Mouse (Mus musculus) limb, embryonic 14.5 days (tissue): ENCODE results near the gene Gm6525. TPM values are rescaled to one million over a fixed set of nuclear protein-coding genes. Genes with fewer than 3 reads are reported as not detected.

ENCODE experiments used
- ATAC-seq: fragments of 200-750 bp; cut with Nextera tagmentation; 2 replicates; pipeline ENCODE4 v1.8.0; 2017; ENCODE audit warnings: low read depth, moderate number of reproducible peaks, moderate TSS enrichment; ENCODE audit not compliant: low FRiP score
- DNase-seq: peaks from one replicate; pipeline ENCODE4 v3.0.0-alpha.2; 2015; ENCODE audit warnings: low spot score
- H3K27ac ChIP-seq: fragments of 300-500 bp; sonication (generic); replicated peaks from 2 replicates; pipeline ENCODE4 v1.5.1; 2014; ENCODE audit warnings: low read depth, mild to moderate bottlenecking, low read length, moderate library complexity, mixed read lengths
- H3K27me3 ChIP-seq: fragments of 300-500 bp; sonication (generic); 2 replicates; pipeline ENCODE4 v1.6.1; 2014; ENCODE audit warnings: low read length, mixed read lengths; ENCODE audit not compliant: control insufficient read depth, insufficient read depth
- H3K36me3 ChIP-seq: fragments of 300-500 bp; sonication (generic); 2 replicates; pipeline ENCODE4 v1.6.1; 2014; ENCODE audit warnings: mild to moderate bottlenecking, low read length, moderate library complexity, mixed read lengths; ENCODE audit not compliant: control insufficient read depth, insufficient read depth
- H3K4me1 ChIP-seq: fragments of 300-500 bp; sonication (generic); 2 replicates; pipeline ENCODE4 v1.6.1; 2014; ENCODE audit warnings: antibody characterized with exemption, low read length, mixed read lengths; ENCODE audit not compliant: control insufficient read depth, insufficient read depth
- H3K4me2 ChIP-seq: fragments of 300-500 bp; sonication (generic); replicated peaks from 2 replicates; pipeline ENCODE4 v1.6.1; 2014; ENCODE audit warnings: low read depth, mild to moderate bottlenecking, low read length, moderate library complexity; ENCODE audit not compliant: severe bottlenecking
- H3K4me3 ChIP-seq: fragments of 300-500 bp; sonication (generic); replicated peaks from 2 replicates; pipeline ENCODE4 v1.5.1; 2014; ENCODE audit warnings: low read length
- H3K9ac ChIP-seq: fragments of 300-500 bp; sonication (generic); 2 replicates; pipeline ENCODE4 v1.6.1; 2014; ENCODE audit warnings: mild to moderate bottlenecking, low read depth, low read length, moderate library complexity; ENCODE audit not compliant: severe bottlenecking
- H3K9me3 ChIP-seq: fragments of 300-500 bp; sonication (generic); 2 replicates; pipeline ENCODE4 v1.6.1; 2016; ENCODE audit warnings: low read length; ENCODE audit not compliant: control insufficient read depth
- POLR2A ChIP-seq: fragments of 200-500 bp; IDR thresholded peaks from 2 replicates; pipeline ENCODE4 v1.8.0; 2012; ENCODE audit warnings: inconsistent platforms, mild to moderate bottlenecking, moderate library complexity, borderline replicate concordance; ENCODE audit not compliant: insufficient read depth, insufficient read length; ENCODE audit errors: extremely low read depth
- WGBS: fragments of 180-500 bp; shearing (Covaris S2); extraction: QIAGEN DNeasy Blood & Tissue Kit; methylation state at CpG from one replicate; pipeline ENCODE4 v1.1.7; 2014; 5-methylcytosine and 5-hydroxymethylcytosine counted together
- polyA plus RNA-seq, 2 experiments: library from polyadenylated mRNA; depleted of rRNA in 1 of 2; stranded (reverse) in 1 of 2; unstranded in 1 of 2; fragments of >200 nt; fragmentation: Nextera tagmentation in 1 of 2; extraction: Ambion mirVana in 1 of 2; gene quantifications; 2 replicates each; pipeline versions ENCODE4 v1.2.1 to v1.2.3; 2012 to 2014

The Gm6525 gene
- polyA plus RNA-seq, 2 experiments = 0.39 to 0.55 TPM

GRCm38 (mm10) chr3:84181102-84181501 lies 7.2 kb downstream of the Gm6525 start:
- TF ChIP-seq POLR2A = no peak
- H3K4me3 ChIP-seq = no peak overlapping the region
- ATAC-seq (no peak), DNase-seq (no peak)
- H3K27ac ChIP-seq = no peak overlapping the region
- H3K4me2 ChIP-seq = no peak overlapping the region
- H3K4me1 ChIP-seq = no peaks in the 10 kb centered on the region; the same call in 1 of the 2 replicates
- 67% methylated on average over 8 of the region's 8 CpGs for WGBS
- no peak overlapping the region for H3K9ac ChIP-seq
- H3K36me3 ChIP-seq = no peaks in the 10 kb centered on the region
- no peaks in the 10 kb centered on the region for H3K27me3 ChIP-seq
- no peaks in the 10 kb centered on the region for H3K9me3 ChIP-seq

- Histone ChIP-seq H3K27ac (no peak overlapping the region), H3K9ac (no peak overlapping the region), H3K4me3 (no peak overlapping the region), H3K4me1 (no peaks in the 10 kb centered on the region; the same call in 1 of the 2 replicates), H3K27me3 (no peaks in the 10 kb centered on the region), H3K4me2 (no peak overlapping the region), H3K9me3 (no peaks in the 10 kb centered on the region), H3K36me3 (no peaks in the 10 kb centered on the region)
- TF ChIP-seq POLR2A = no peak
- no peak for ATAC-seq
- no peak for DNase-seq
- 53% methylated on average over 4 of the region's 4 CpGs for WGBS
Observed at GRCm38 (mm10) chr3:84181717-84182116, 7.8 kb downstream of the Gm6525 start.

- TF ChIP-seq POLR2A = no peak
- Histone ChIP-seq H3K9ac (no peak overlapping the region), H3K4me3 (peak overlapping the region; percentile 36; the same call in 1 of the 2 replicates), H3K27me3 (peaks cover 11% of the 10 kb centered on the region; the same call in 1 of the 2 replicates), H3K27ac (no peak overlapping the region), H3K4me1 (peaks cover 6% of the 10 kb centered on the region), H3K4me2 (peak overlapping the region; percentile 56), H3K9me3 (no peaks in the 10 kb centered on the region), H3K36me3 (peaks cover 5% of the 10 kb centered on the region; the same call in 1 of the 2 replicates)
- DNase-seq (no peak), ATAC-seq (no peak)
- 33% methylated on average over 10 of the region's 10 CpGs for WGBS
Observed at GRCm38 (mm10) chr3:84189629-84190173, 15.8 kb downstream of the Gm6525 start.

- peaks cover 11% of the 10 kb centered on the region; the same call in 1 of the 2 replicates for H3K27me3 ChIP-seq
- peaks cover 6% of the 10 kb centered on the region for H3K4me1 ChIP-seq
- WGBS = 12% methylated on average over 41 of the region's 41 CpGs
- DNase-seq (no peak), ATAC-seq (peak; percentile 51)
- peak overlapping the region; percentile 56 for H3K4me2 ChIP-seq
- peak overlapping the region; percentile 36 for H3K4me3 ChIP-seq
- no peak overlapping the region for H3K27ac ChIP-seq
- TF ChIP-seq POLR2A = no peak
- no peaks in the 10 kb centered on the region for H3K9me3 ChIP-seq
- H3K36me3 ChIP-seq = peaks cover 5% of the 10 kb centered on the region; the same call in 1 of the 2 replicates
- peak overlapping the region; percentile 38 for H3K9ac ChIP-seq
Observed at GRCm38 (mm10) chr3:84190513-84191061, 16.7 kb downstream of the Gm6525 start.

GRCm38 (mm10) chr3:84191141-84191881 lies 17.4 kb downstream of the Gm6525 start:
- 37% methylated on average over 21 of the region's 21 CpGs for WGBS
- H3K27ac ChIP-seq = no peak overlapping the region
- TF ChIP-seq POLR2A = no peak
- no peak for ATAC-seq
- H3K9me3 ChIP-seq = no peaks in the 10 kb centered on the region
- no peak overlapping the region; the same call in 1 of the 2 replicates for H3K9ac ChIP-seq
- peaks cover 11% of the 10 kb centered on the region; the same call in 1 of the 2 replicates for H3K27me3 ChIP-seq
- H3K4me1 ChIP-seq = peaks cover 6% of the 10 kb centered on the region
- peaks cover 5% of the 10 kb centered on the region; the same call in 1 of the 2 replicates for H3K36me3 ChIP-seq
- peak overlapping the region; percentile 56 for H3K4me2 ChIP-seq
- DNase-seq = no peak
- peak overlapping the region; percentile 36 for H3K4me3 ChIP-seq
